Mouse (Mus musculus) CH12.LX (cell line): ENCODE results near the gene Adgrl3. TPM values are rescaled to one million over a fixed set of nuclear protein-coding genes. Genes with fewer than 3 reads are reported as not detected.

Experiments used
- DNase-seq: peaks from one replicate; pipeline ENCODE4 v3.0.0-alpha.2; 2013; ENCODE audit errors: extremely low read depth
- H3K27ac ChIP-seq: 2 replicates; pipeline ENCODE4 v1.5.1; 2012; ENCODE audit warnings: low read depth, mild to moderate bottlenecking, control low read depth, moderate library complexity; ENCODE audit not compliant: insufficient read depth
- H3K27me3 ChIP-seq: replicated peaks from 2 replicates; pipeline ENCODE3; 2012; ENCODE audit warnings: inconsistent platforms
- H3K36me3 ChIP-seq, 2 experiments: replicated peaks in 1 of 2; 2 replicates each; pipeline versions ENCODE3 to v1.6.1; 2012; ENCODE audit warnings: inconsistent platforms in 1 of 2, low read length in 1 of 2, mild to moderate bottlenecking in 1 of 2, mixed read lengths in 1 of 2, moderate library complexity in 1 of 2; ENCODE audit not compliant: control insufficient read depth in 1 of 2, insufficient read depth in 1 of 2
- H3K4me1 ChIP-seq, 2 experiments: 2 replicates each; pipeline ENCODE4 v1.6.1; 2012; ENCODE audit warnings: inconsistent platforms in 1 of 2, moderate library complexity in 1 of 2; ENCODE audit not compliant: insufficient read depth in 2 of 2, control insufficient read depth in 1 of 2
- H3K4me2 ChIP-seq: 2 replicates; pipeline ENCODE4 v1.6.1; 2012; ENCODE audit warnings: low read depth, mild to moderate bottlenecking, control low read depth; ENCODE audit not compliant: poor library complexity, insufficient read depth, severe bottlenecking
- H3K4me3 ChIP-seq, 3 experiments: fragments of 150-350 bp in 1 of 3; sonication (generic) in 1 of 3; replicated peaks in 1 of 3; 2 replicates each; pipeline versions ENCODE3 to v1.5.1; 2011 to 2012; ENCODE audit warnings: low read depth in 2 of 3, low read length in 2 of 3, mild to moderate bottlenecking in 2 of 3, moderate library complexity in 2 of 3, control low read depth in 1 of 3, improper control_type of control experiment in 1 of 3, inconsistent platforms in 1 of 3, mixed read lengths in 1 of 3; ENCODE audit not compliant: poor library complexity in 1 of 3
- H3K79me2 ChIP-seq: replicated peaks from 2 replicates; pipeline ENCODE4 v1.6.1; 2012; ENCODE audit warnings: mild to moderate bottlenecking, moderate library complexity; ENCODE audit not compliant: control insufficient read depth, poor library complexity, insufficient read depth, severe bottlenecking; ENCODE audit errors: extremely low read depth
- H3K9ac ChIP-seq: 2 replicates; pipeline ENCODE4 v1.6.1; 2012; ENCODE audit warnings: low read depth, mild to moderate bottlenecking, control low read depth, moderate library complexity; ENCODE audit not compliant: insufficient read depth
- H3K9me3 ChIP-seq: replicated peaks from 2 replicates; pipeline ENCODE3; 2012; ENCODE audit warnings: low read length, inconsistent platforms, mixed read lengths
- BHLHE40 ChIP-seq: IDR thresholded peaks from 2 replicates; pipeline ENCODE4 v1.6.1; 2011; ENCODE audit warnings: mild to moderate bottlenecking, low read depth, low read length, improper control_type of control experiment
- CHD1 ChIP-seq: IDR thresholded peaks from 2 replicates; pipeline ENCODE4 v1.6.1; 2012; ENCODE audit warnings: low read depth, low read length, improper control_type of control experiment, inconsistent platforms
- ELF1 ChIP-seq: IDR thresholded peaks from 2 replicates; pipeline ENCODE4 v1.6.1; 2014; ENCODE audit warnings: low read depth, mild to moderate bottlenecking, inconsistent platforms, low read length, improper control_type of control experiment
- EP300 ChIP-seq: IDR thresholded peaks from 2 replicates; pipeline ENCODE4 v1.6.1; 2011; ENCODE audit warnings: low read length, improper control_type of control experiment
- ETS1 ChIP-seq: conservative IDR thresholded peaks from 2 replicates; pipeline ENCODE4 v1.6.1; 2012; ENCODE audit warnings: low read depth, mild to moderate bottlenecking, inconsistent platforms, low read length, improper control_type of control experiment, moderate library complexity
- IRF4 ChIP-seq: IDR thresholded peaks from 2 replicates; pipeline ENCODE4 v1.6.1; 2014; ENCODE audit warnings: low read depth, mild to moderate bottlenecking, inconsistent platforms, low read length, improper control_type of control experiment
- JUND ChIP-seq: conservative IDR thresholded peaks from 2 replicates; pipeline ENCODE4 v1.6.1; 2011; ENCODE audit warnings: low read depth, low read length, improper control_type of control experiment
- KAT2A ChIP-seq: IDR thresholded peaks from 2 replicates; pipeline ENCODE4 v1.6.1; 2012; ENCODE audit warnings: low read length, improper control_type of control experiment, inconsistent platforms; ENCODE audit not compliant: insufficient replicate concordance
- MEF2A ChIP-seq: IDR thresholded peaks from 2 replicates; pipeline ENCODE4 v1.6.1; 2014; ENCODE audit warnings: low read depth, mild to moderate bottlenecking, inconsistent platforms, low read length, improper control_type of control experiment, borderline replicate concordance
- MXI1 ChIP-seq: IDR thresholded peaks from 2 replicates; pipeline ENCODE4 v1.6.1; 2011; ENCODE audit warnings: mild to moderate bottlenecking, low read depth, low read length, improper control_type of control experiment
- MYC ChIP-seq: IDR thresholded peaks from 2 replicates; pipeline ENCODE4 v1.6.1; 2011; ENCODE audit warnings: low read depth, mild to moderate bottlenecking, improper control_type of control experiment, low read length
- NRF1 ChIP-seq: IDR thresholded peaks from 2 replicates; pipeline ENCODE4 v1.6.1; 2014; ENCODE audit warnings: low read depth, mild to moderate bottlenecking, inconsistent platforms, low read length, improper control_type of control experiment, moderate library complexity
- POLR2A ChIP-seq: IDR thresholded peaks from 2 replicates; pipeline ENCODE4 v1.6.1; 2011; ENCODE audit warnings: low read depth, mild to moderate bottlenecking, improper control_type of control experiment, low read length
- TBP ChIP-seq: conservative IDR thresholded peaks from 2 replicates; pipeline ENCODE4 v1.6.1; 2011; ENCODE audit warnings: low read depth, low read length, improper control_type of control experiment
- UBTF ChIP-seq: IDR thresholded peaks from 2 replicates; pipeline ENCODE4 v1.6.1; 2012; ENCODE audit warnings: low read depth, mild to moderate bottlenecking, inconsistent platforms, low read length, improper control_type of control experiment, moderate library complexity
- USF2 ChIP-seq: conservative IDR thresholded peaks from 2 replicates; pipeline ENCODE4 v1.6.1; 2011; ENCODE audit warnings: low read depth, low read length, improper control_type of control experiment
- ZNF384 ChIP-seq: IDR thresholded peaks from 2 replicates; pipeline ENCODE4 v1.6.1; 2012; ENCODE audit warnings: low read depth, low read length, improper control_type of control experiment, inconsistent platforms
- dilution Hi-C: fragments of 300-500 bp; cut with MboI; formaldehyde crosslinking; loops from 2 replicates; pipeline ENCODE4 v1.14.3; 2020; ENCODE audit warnings: low sequenced_read_pairs; ENCODE audit not compliant: extremely low pct_unique_long_range_greater_than_20kb, extremely low pct_ligation_motif_present
- in situ Hi-C: fragments of 300-500 bp; cut with MboI; formaldehyde crosslinking; loops from 3 replicates; pipeline ENCODE4 v1.14.3; 2019; ENCODE audit warnings: low sequenced_read_pairs, low pct_ligation_motif_present, low pct_unique_long_range_greater_than_20kb, mixed read lengths
- polyA plus RNA-seq: library from polyadenylated mRNA; unstranded; fragments of >175 nt; gene quantifications from 2 replicates; pipeline ENCODE4 v1.2.1, GENCODE M21; 2012; ENCODE audit warnings: low read depth; ENCODE audit not compliant: insufficient read length
- total RNA-seq, 2 experiments: library from RNA; depleted of rRNA; stranded (reverse); fragments of 300-350 nt in 1 of 2; fragments of >200 nt in 1 of 2; gene quantifications; 2 replicates each; pipeline ENCODE4 v1.2.3; 2012 to 2014

Gene Adgrl3
- total and polyA plus RNA-seq, 3 experiments, result 0.13 TPM; not detected in 2

GRCm38 (mm10) chr5:81076377-81076776, 56.4 kb downstream of the Adgrl3 start:
- Histone ChIP-seq H3K36me3 (no peaks in the 10 kb centered on the region), H3K9ac (no peak overlapping the region), H3K4me3 (no peak overlapping the region), H3K27me3 (no peaks in the 10 kb centered on the region), H3K79me2 (no peaks in the 10 kb centered on the region), H3K4me1 (peaks cover 2 to 33% of the 10 kb centered on the region in 2 experiments; a peak in 3 of 4 replicates), H3K4me2 (no peak overlapping the region), H3K9me3 (no peaks in the 10 kb centered on the region), H3K27ac (no peak overlapping the region)
- TF ChIP-seq ETS1, result peak; percentile 50; the same call in 1 of the 2 replicates
- TF ChIP-seq EP300, result peak; percentile 72
- 0 out of 2 replicates have a peak, but pooled peaks have one; percentile 36 for TF ChIP-seq JUND
- no peak for TF ChIP-seq POLR2A
- TF ChIP-seq BHLHE40, result peak; percentile 58
- TF ChIP-seq IRF4, result peak; percentile 71; the same call in 1 of the 2 replicates
- no peak for TF ChIP-seq ELF1
- dilution Hi-C loops, result no loop called here
- in situ Hi-C loops, result no loop called here
- peak; percentile 61 for DNase-seq

DNA sequence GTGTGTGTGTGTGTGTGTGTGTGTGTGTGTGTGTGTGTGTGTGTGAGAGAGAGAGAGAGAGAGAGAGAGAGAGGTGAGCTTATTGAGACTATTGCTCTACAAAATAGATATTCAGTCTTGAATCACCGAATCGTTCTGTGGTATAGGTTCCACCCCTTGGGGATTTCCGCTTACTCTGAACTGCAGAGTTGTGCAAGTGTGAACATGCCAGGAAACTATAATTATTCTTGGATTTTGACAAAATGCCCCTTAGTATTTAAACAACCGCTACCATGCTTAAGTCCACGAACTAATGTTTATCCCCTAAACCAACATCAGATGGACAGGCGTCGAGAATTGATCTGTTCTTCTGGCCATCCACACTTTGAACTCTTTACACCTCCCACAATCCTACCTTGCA, 57.1 kb downstream of the Adgrl3 start:
- dilution Hi-C loops (no loop called here), in situ Hi-C loops (no loop called here)
- H3K4me3 ChIP-seq, result no peak overlapping the region
- no peaks in the 10 kb centered on the region for H3K36me3 ChIP-seq
- H3K9ac ChIP-seq, result no peak overlapping the region
- H3K79me2 ChIP-seq, result no peaks in the 10 kb centered on the region
- H3K27me3 ChIP-seq, result no peaks in the 10 kb centered on the region
- peaks cover 2 to 36% of the 10 kb centered on the region in 2 experiments; a peak in 3 of 4 replicates for H3K4me1 ChIP-seq
- H3K4me2 ChIP-seq, result peak overlapping the region; percentile 7; the same call in 1 of the 2 replicates
- H3K27ac ChIP-seq, result peak overlapping the region; percentile 28
- H3K9me3 ChIP-seq, result no peaks in the 10 kb centered on the region
- peak; percentile 55 for DNase-seq
- peak; percentile 77 for TF ChIP-seq MEF2A
- TF ChIP-seq MYC, result no peak
- no peak for TF ChIP-seq NRF1
- peak; percentile 62; the same call in 1 of the 2 replicates for TF ChIP-seq CHD1
- peak; percentile 17; the same call in 1 of the 2 replicates for TF ChIP-seq BHLHE40
- peak; percentile 40; the same call in 1 of the 2 replicates for TF ChIP-seq ETS1

DNA sequence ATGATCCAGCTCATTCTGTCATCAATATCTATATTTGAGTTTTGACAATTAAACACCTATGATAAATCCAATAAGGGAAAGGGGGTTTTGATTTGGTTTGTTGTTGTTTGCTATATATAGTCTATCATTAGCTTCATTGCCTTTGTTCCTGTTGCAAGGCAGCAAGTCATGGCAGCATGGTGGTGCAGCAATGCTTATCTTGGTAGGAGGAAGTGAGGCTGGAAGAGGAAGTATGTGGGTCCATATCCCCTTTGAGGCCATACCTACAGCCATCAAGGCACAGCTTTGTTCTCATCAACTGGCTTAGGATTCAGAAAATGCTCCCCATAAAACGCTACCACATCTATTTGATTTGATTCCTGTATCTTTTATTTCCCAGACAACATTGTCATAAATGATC, 58.1 kb downstream of the Adgrl3 start:
- H3K9ac ChIP-seq, result no peak overlapping the region
- no peaks in the 10 kb centered on the region for H3K79me2 ChIP-seq
- no peaks in the 10 kb centered on the region for H3K36me3 ChIP-seq
- H3K27me3 ChIP-seq, result no peaks in the 10 kb centered on the region
- in situ Hi-C loops (no loop called here), dilution Hi-C loops (no loop called here)
- no peaks in the 10 kb centered on the region for H3K9me3 ChIP-seq
- peak; percentile 27 for DNase-seq
- no peak overlapping the region for H3K27ac ChIP-seq
- no peak for TF ChIP-seq ZNF384
- TF ChIP-seq USF2, result no peak
- TF ChIP-seq MYC, result no peak
- no peak for TF ChIP-seq EP300
- TF ChIP-seq ELF1, result no peak
- TF ChIP-seq UBTF, result no peak
- no peak for TF ChIP-seq MXI1
- TF ChIP-seq KAT2A, result no peak
- no peak for TF ChIP-seq MEF2A
- TF ChIP-seq TBP, result no peak
- peaks cover 2 to 36% of the 10 kb centered on the region in 2 experiments; a peak in 3 of 4 replicates for H3K4me1 ChIP-seq
- no peak overlapping the region for H3K4me2 ChIP-seq
- no peak overlapping the region for H3K4me3 ChIP-seq
